Comparison of ENCODE assay signal across 10 mouse cellular contexts in the genomic region with DNA sequence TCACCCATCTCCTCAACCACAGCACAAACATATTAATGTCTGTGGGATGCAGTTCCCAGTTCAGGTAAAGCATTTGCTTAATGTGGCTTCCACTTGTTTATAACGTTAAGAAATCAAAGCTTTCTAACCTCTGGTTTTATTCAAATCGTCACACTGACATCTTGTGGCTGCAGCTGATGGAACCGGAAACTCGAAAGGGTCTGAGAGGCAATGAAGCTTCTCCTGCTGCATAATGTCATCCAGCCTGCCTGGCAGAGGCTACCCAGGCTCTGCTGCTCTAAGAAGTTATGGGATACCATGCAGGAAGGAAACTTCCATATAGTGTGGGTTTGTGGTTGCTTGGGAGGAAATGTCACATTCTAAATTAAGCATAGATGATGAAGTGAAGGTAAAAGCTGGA.
DNase-seq lines count a peak whose midpoint lies in the region; ATAC-seq and TF ChIP-seq lines count a peak whose summit lies in the region.
"Had no signal": no experiment of that assay in that cellular context is flagged by ENCODE, and none has a peak within 500 bp of the region (broad histone marks: within the 10 kb centered on the region; RNA-seq: fewer than 3 reads in every experiment).

No protein-coding gene starts in this region.

- no peak for TF ChIP-seq POLR2A in cerebellum, adult 2 months (IDR thresholded peaks at IDR 0.05; ENCODE audit: borderline replicate concordance, insufficient read depth, low read length)
- no peak for TF ChIP-seq POLR2A in heart, adult 2 months (IDR thresholded peaks at IDR 0.05; ENCODE audit: insufficient read depth, low read depth, low read length)

- 16% methylated on average over 4 of the region's 4 CpGs for WGBS in cerebellum, adult 2 months
- 23% methylated on average over 4 of the region's 4 CpGs for WGBS in hindbrain, embryonic 11.5 days
- 16% methylated on average over 4 of the region's 4 CpGs for WGBS in limb, embryonic 11.5 days
- 13% methylated on average over 4 of the region's 4 CpGs for WGBS in stomach, postnatal 0 days
- 6% methylated on average over 4 of the region's 4 CpGs for WGBS in heart, adult 2 months

- intact Hi-C loops in heart, adult 2 months (cut with DNase I) = no loop called here

- no peak overlapping the region for H3K9ac ChIP-seq in hindbrain, embryonic 11.5 days (ENCODE audit: low read depth, low read length)
- no peak overlapping the region for H3K9ac ChIP-seq in limb, embryonic 11.5 days (ENCODE audit: low read length)
- no peak overlapping the region for H3K9ac ChIP-seq in stomach, postnatal 0 days (ENCODE audit: low read length)
- no peak overlapping the region for H3K9ac ChIP-seq in heart, adult 2 months (ENCODE audit: low read depth, low read length)
- H3K9ac ChIP-seq: embryonic facial prominence, embryonic 12.5 days; liver, embryonic 15.5 days had no signal

- no peak overlapping the region for H3K4me3 ChIP-seq in cerebellum, adult 2 months (replicated peaks; ENCODE audit: insufficient read depth, low read depth, low read length)
- H3K4me3 ChIP-seq in hindbrain, embryonic 11.5 days (ENCODE audit: low read depth, low read length) = no peak overlapping the region
- H3K4me3 ChIP-seq in limb, embryonic 11.5 days (ENCODE audit: low read depth, low read length) = no peak overlapping the region
- no peak overlapping the region for H3K4me3 ChIP-seq in stomach, postnatal 0 days (ENCODE audit: low read depth, low read length)
- no peak overlapping the region for H3K4me3 ChIP-seq in heart, adult 2 months
- H3K4me3 ChIP-seq: embryonic facial prominence, embryonic 12.5 days; liver, embryonic 15.5 days had no signal

- H3K27ac ChIP-seq in cerebellum, adult 2 months (ENCODE audit: insufficient read depth, low read length) = no peak overlapping the region
- H3K27ac ChIP-seq in hindbrain, embryonic 11.5 days (ENCODE audit: low read depth, low read length) = no peak overlapping the region
- H3K27ac ChIP-seq in limb, embryonic 11.5 days (replicated peaks; ENCODE audit: low read depth, low read length) = no peak overlapping the region
- no peak overlapping the region for H3K27ac ChIP-seq in stomach, postnatal 0 days (replicated peaks)
- H3K27ac ChIP-seq in heart, adult 2 months = no peak overlapping the region
- H3K27ac ChIP-seq: embryonic facial prominence, embryonic 12.5 days; liver, embryonic 15.5 days had no signal

- peak; percentile 9 to 15 for DNase-seq in cerebellum, postnatal 14 days
- DNase-seq in cerebellum, adult 2 months = no peak
- DNase-seq in Muller cell, postnatal 12 days (ENCODE audit: inconsistent ontology term) = peak; percentile 5
- peak; percentile 28 for DNase-seq in hindbrain, embryonic 11.5 days (ENCODE audit: low spot score)
- DNase-seq in limb, embryonic 11.5 days (ENCODE audit: low spot score) = peak; percentile 27
- no peak for DNase-seq in stomach, postnatal 0 days (ENCODE audit: low spot score)
- no peak for DNase-seq in heart, adult 2 months
- DNase-seq in spleen, postnatal 14 days (ENCODE audit: low spot score in 2 of 2) = no peak

- H3K79me2 ChIP-seq in heart, adult 2 months (replicated peaks; ENCODE audit: control insufficient read depth, insufficient read depth, low read length) = no peaks in the 10 kb centered on the region

- TF ChIP-seq EP300 in stomach, postnatal 0 days (optimal IDR thresholded peaks at IDR 0.05) = no peak
- TF ChIP-seq EP300 in heart, adult 2 months (IDR thresholded peaks at IDR 0.05; ENCODE audit: insufficient read depth, low read depth, low read length) = no peak

- H3K27me3 ChIP-seq in cerebellum, adult 2 months (ENCODE audit: control insufficient read depth, insufficient read depth, low read length) = no peaks in the 10 kb centered on the region
- H3K27me3 ChIP-seq in hindbrain, embryonic 11.5 days (ENCODE audit: control insufficient read depth, insufficient read depth, low read length) = no peaks in the 10 kb centered on the region
- no peaks in the 10 kb centered on the region for H3K27me3 ChIP-seq in limb, embryonic 11.5 days (ENCODE audit: control insufficient read depth, insufficient read depth, low read length)
- no peaks in the 10 kb centered on the region for H3K27me3 ChIP-seq in stomach, postnatal 0 days (ENCODE audit: control insufficient read depth, insufficient read depth, low read length)
- no peaks in the 10 kb centered on the region for H3K27me3 ChIP-seq in heart, adult 2 months (ENCODE audit: control insufficient read depth, insufficient read depth, low read length)
- H3K27me3 ChIP-seq: embryonic facial prominence, embryonic 12.5 days; liver, embryonic 15.5 days had no signal

- no peaks in the 10 kb centered on the region for H3K4me1 ChIP-seq in cerebellum, adult 2 months (ENCODE audit: control insufficient read depth, insufficient read depth, low read length)
- no peaks in the 10 kb centered on the region for H3K4me1 ChIP-seq in hindbrain, embryonic 11.5 days (replicated peaks; ENCODE audit: control insufficient read depth, insufficient read depth, low read length)
- H3K4me1 ChIP-seq in limb, embryonic 11.5 days (ENCODE audit: control insufficient read depth, insufficient read depth, low read length) = no peaks in the 10 kb centered on the region
- no peaks in the 10 kb centered on the region for H3K4me1 ChIP-seq in stomach, postnatal 0 days (replicated peaks; ENCODE audit: control insufficient read depth, insufficient read depth)
- H3K4me1 ChIP-seq in heart, adult 2 months (ENCODE audit: control insufficient read depth, insufficient read depth, low read length) = no peaks in the 10 kb centered on the region
- H3K4me1 ChIP-seq: embryonic facial prominence, embryonic 12.5 days; liver, embryonic 15.5 days had no signal

- TF ChIP-seq CTCF in cerebellum, adult 2 months (IDR thresholded peaks at IDR 0.05; ENCODE audit: borderline replicate concordance, insufficient read depth, low read depth, low read length) = no peak
- peak; percentile 55 for TF ChIP-seq CTCF in stomach, postnatal 0 days (IDR thresholded peaks at IDR 0.05; ENCODE audit: low read depth)
- no peak for TF ChIP-seq CTCF in heart, adult 2 months (IDR thresholded peaks at IDR 0.05)

- H3K9me3 ChIP-seq in hindbrain, embryonic 11.5 days (ENCODE audit: control insufficient read depth, low read length) = no peaks in the 10 kb centered on the region
- no peaks in the 10 kb centered on the region for H3K9me3 ChIP-seq in limb, embryonic 11.5 days (ENCODE audit: control insufficient read depth, low read length)
- H3K9me3 ChIP-seq in stomach, postnatal 0 days (ENCODE audit: control insufficient read depth, low read length) = no peaks in the 10 kb centered on the region
- H3K9me3 ChIP-seq: embryonic facial prominence, embryonic 12.5 days; liver, embryonic 15.5 days had no signal

- peak; percentile 22; the same call in 1 of the 2 replicates for ATAC-seq in hindbrain, embryonic 11.5 days (ENCODE audit: low FRiP score)
- no peak for ATAC-seq in limb, embryonic 11.5 days (ENCODE audit: insufficient number of reproducible peaks, low FRiP score, low TSS enrichment, low read depth)
- ATAC-seq in stomach, postnatal 0 days (ENCODE audit: low FRiP score, low TSS enrichment) = no peak

- no peaks in the 10 kb centered on the region for H3K36me3 ChIP-seq in hindbrain, embryonic 11.5 days (ENCODE audit: control insufficient read depth, insufficient read depth, low read length)
- no peaks in the 10 kb centered on the region for H3K36me3 ChIP-seq in limb, embryonic 11.5 days (ENCODE audit: control insufficient read depth, insufficient read depth, low read length)
- no peaks in the 10 kb centered on the region for H3K36me3 ChIP-seq in stomach, postnatal 0 days (ENCODE audit: control insufficient read depth, insufficient read depth, low read length)
- H3K36me3 ChIP-seq in heart, adult 2 months (ENCODE audit: control insufficient read depth, insufficient read depth, low read length) = no peaks in the 10 kb centered on the region
- H3K36me3 ChIP-seq: embryonic facial prominence, embryonic 12.5 days; liver, embryonic 15.5 days had no signal

- no peak overlapping the region for H3K4me2 ChIP-seq in hindbrain, embryonic 11.5 days (replicated peaks; ENCODE audit: low read depth, low read length)
- no peak overlapping the region for H3K4me2 ChIP-seq in limb, embryonic 11.5 days (ENCODE audit: low read depth, severe bottlenecking)
- H3K4me2 ChIP-seq in stomach, postnatal 0 days (replicated peaks; ENCODE audit: low read depth) = no peak overlapping the region
- H3K4me2 ChIP-seq: embryonic facial prominence, embryonic 12.5 days; liver, embryonic 15.5 days had no signal

Comparison
In these comparisons a context has a peak if more than half of its experiments do, and no peak if none do; other contexts are left out.
1. DNase-seq: peak in cerebellum, postnatal 14 days (2 of 2), Muller cell, postnatal 12 days (single experiment), hindbrain, embryonic 11.5 days (single experiment) and limb, embryonic 11.5 days (single experiment); none in cerebellum, adult 2 months (0 of 2), stomach, postnatal 0 days (single experiment), heart, adult 2 months (0 of 2) and spleen, postnatal 14 days (0 of 2).